Mouse (Mus musculus) WW6 (cell line): Measurements from ENCODE around the gene Fam151b.

Experiments
- DNase-seq: peaks from one replicate; pipeline ENCODE4 v3.0.0-alpha.2; 2013; ENCODE audit warnings: low read depth, low spot score

Gene Fam151b

GRCm38 (mm10) chr13:92419630-92420029 is 64.2 kb downstream of the Fam151b start:
- no peak for DNase-seq

DNA sequence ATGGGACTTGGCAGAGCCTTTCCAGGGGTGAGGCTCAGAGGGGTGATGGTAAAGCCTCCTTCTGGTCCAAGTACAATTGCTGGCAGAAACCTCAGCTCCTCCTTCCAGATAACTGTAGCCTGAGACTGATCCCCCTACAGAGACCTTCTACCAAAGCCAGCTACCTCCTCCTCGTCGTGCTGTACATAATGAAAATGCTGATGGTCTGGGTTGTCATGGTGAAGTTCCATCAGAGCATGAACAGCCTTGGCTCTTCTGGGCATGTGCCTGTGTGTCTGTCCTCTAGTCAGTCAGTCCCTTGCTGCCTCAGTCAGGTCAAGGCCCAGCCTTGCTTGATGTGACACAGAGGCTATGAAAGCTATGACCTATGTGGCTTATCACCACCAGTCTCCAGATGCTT is 73.3 kb downstream of the Fam151b start:
- DNase-seq, result no peak

- no peak for DNase-seq
Observed at GRCm38 (mm10) chr13:92403496-92403895, 80.3 kb downstream of the Fam151b start.

DNA sequence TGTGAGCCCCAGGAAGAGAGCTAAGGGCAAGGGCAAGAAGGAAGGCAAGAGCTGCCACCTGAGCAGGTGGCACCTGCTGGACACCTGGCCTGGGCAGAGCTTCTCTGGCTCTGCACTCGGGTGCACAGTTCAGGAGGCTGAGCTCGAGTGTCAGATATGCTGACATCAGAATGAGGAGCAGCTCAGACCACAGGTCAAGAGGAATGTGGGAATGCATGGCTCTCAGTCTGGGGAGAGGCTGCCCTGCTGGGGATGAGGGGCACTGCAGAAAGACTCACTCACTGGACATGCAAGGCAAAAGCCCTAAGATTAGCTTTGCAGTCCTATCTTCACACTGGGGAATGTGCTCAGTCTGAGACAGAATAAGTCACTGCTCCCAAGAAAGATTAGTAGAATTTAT is 81.8 kb downstream of the Fam151b start:
- DNase-seq, result no peak
